Mouse (Mus musculus) CH12.LX (cell line): Measurements from ENCODE around the gene Ncoa3. TPM values are rescaled to one million over a fixed set of nuclear protein-coding genes. Genes with fewer than 3 reads are reported as not detected.

Source experiments
- DNase-seq: peaks from one replicate; pipeline ENCODE4 v3.0.0-alpha.2; 2013; ENCODE audit errors: extremely low read depth
- H3K27ac ChIP-seq: 2 replicates; pipeline ENCODE4 v1.5.1; 2012; ENCODE audit warnings: low read depth, mild to moderate bottlenecking, control low read depth, moderate library complexity; ENCODE audit not compliant: insufficient read depth
- H3K27me3 ChIP-seq: replicated peaks from 2 replicates; pipeline ENCODE3; 2012; ENCODE audit warnings: inconsistent platforms
- H3K36me3 ChIP-seq, 2 experiments: replicated peaks in 1 of 2; 2 replicates each; pipeline versions ENCODE3 to v1.6.1; 2012; ENCODE audit warnings: inconsistent platforms in 1 of 2, low read length in 1 of 2, mild to moderate bottlenecking in 1 of 2, mixed read lengths in 1 of 2, moderate library complexity in 1 of 2; ENCODE audit not compliant: control insufficient read depth in 1 of 2, insufficient read depth in 1 of 2
- H3K4me1 ChIP-seq, 2 experiments: 2 replicates each; pipeline ENCODE4 v1.6.1; 2012; ENCODE audit warnings: inconsistent platforms in 1 of 2, moderate library complexity in 1 of 2; ENCODE audit not compliant: insufficient read depth in 2 of 2, control insufficient read depth in 1 of 2
- H3K4me2 ChIP-seq: 2 replicates; pipeline ENCODE4 v1.6.1; 2012; ENCODE audit warnings: low read depth, mild to moderate bottlenecking, control low read depth; ENCODE audit not compliant: poor library complexity, insufficient read depth, severe bottlenecking
- H3K4me3 ChIP-seq, 3 experiments: fragments of 150-350 bp in 1 of 3; sonication (generic) in 1 of 3; replicated peaks in 1 of 3; 2 replicates each; pipeline versions ENCODE3 to v1.5.1; 2011 to 2012; ENCODE audit warnings: low read depth in 2 of 3, low read length in 2 of 3, mild to moderate bottlenecking in 2 of 3, moderate library complexity in 2 of 3, control low read depth in 1 of 3, improper control_type of control experiment in 1 of 3, inconsistent platforms in 1 of 3, mixed read lengths in 1 of 3; ENCODE audit not compliant: poor library complexity in 1 of 3
- H3K79me2 ChIP-seq: replicated peaks from 2 replicates; pipeline ENCODE4 v1.6.1; 2012; ENCODE audit warnings: mild to moderate bottlenecking, moderate library complexity; ENCODE audit not compliant: control insufficient read depth, poor library complexity, insufficient read depth, severe bottlenecking; ENCODE audit errors: extremely low read depth
- H3K9ac ChIP-seq: 2 replicates; pipeline ENCODE4 v1.6.1; 2012; ENCODE audit warnings: low read depth, mild to moderate bottlenecking, control low read depth, moderate library complexity; ENCODE audit not compliant: insufficient read depth
- H3K9me3 ChIP-seq: replicated peaks from 2 replicates; pipeline ENCODE3; 2012; ENCODE audit warnings: low read length, inconsistent platforms, mixed read lengths
- CTCF ChIP-seq, 2 experiments: IDR thresholded peaks in 1 of 2; conservative IDR thresholded peaks in 1 of 2; 2 replicates each; pipeline ENCODE4 v1.5.1; 2011 to 2012; ENCODE audit warnings: low read depth in 2 of 2, low read length in 2 of 2, improper control_type of control experiment in 1 of 2, inconsistent platforms in 1 of 2, mild to moderate bottlenecking in 1 of 2, moderate library complexity in 1 of 2
- ETS1 ChIP-seq: conservative IDR thresholded peaks from 2 replicates; pipeline ENCODE4 v1.6.1; 2012; ENCODE audit warnings: low read depth, mild to moderate bottlenecking, inconsistent platforms, low read length, improper control_type of control experiment, moderate library complexity
- GABPA ChIP-seq: IDR thresholded peaks from 2 replicates; pipeline ENCODE4 v1.6.1; 2012; ENCODE audit warnings: low read depth, low read length, improper control_type of control experiment, inconsistent platforms; ENCODE audit not compliant: insufficient replicate concordance
- IRF4 ChIP-seq: IDR thresholded peaks from 2 replicates; pipeline ENCODE4 v1.6.1; 2014; ENCODE audit warnings: low read depth, mild to moderate bottlenecking, inconsistent platforms, low read length, improper control_type of control experiment
- KAT2A ChIP-seq: IDR thresholded peaks from 2 replicates; pipeline ENCODE4 v1.6.1; 2012; ENCODE audit warnings: low read length, improper control_type of control experiment, inconsistent platforms; ENCODE audit not compliant: insufficient replicate concordance
- MYC ChIP-seq: IDR thresholded peaks from 2 replicates; pipeline ENCODE4 v1.6.1; 2011; ENCODE audit warnings: low read depth, mild to moderate bottlenecking, improper control_type of control experiment, low read length
- NRF1 ChIP-seq: IDR thresholded peaks from 2 replicates; pipeline ENCODE4 v1.6.1; 2014; ENCODE audit warnings: low read depth, mild to moderate bottlenecking, inconsistent platforms, low read length, improper control_type of control experiment, moderate library complexity
- PAX5 ChIP-seq: IDR thresholded peaks from 2 replicates; pipeline ENCODE4 v1.6.1; 2012; ENCODE audit warnings: low read length, inconsistent platforms, mixed read lengths
- POLR2A ChIP-seq: IDR thresholded peaks from 2 replicates; pipeline ENCODE4 v1.6.1; 2011; ENCODE audit warnings: low read depth, mild to moderate bottlenecking, improper control_type of control experiment, low read length
- POLR2AphosphoS2 ChIP-seq: IDR thresholded peaks from 2 replicates; pipeline ENCODE4 v1.6.1; 2011; ENCODE audit warnings: low read depth, low read length, improper control_type of control experiment
- TBP ChIP-seq: conservative IDR thresholded peaks from 2 replicates; pipeline ENCODE4 v1.6.1; 2011; ENCODE audit warnings: low read depth, low read length, improper control_type of control experiment
- TCF12 ChIP-seq: IDR thresholded peaks from 2 replicates; pipeline ENCODE4 v1.6.1; 2014; ENCODE audit warnings: low read depth, mild to moderate bottlenecking, inconsistent platforms, low read length, improper control_type of control experiment
- USF2 ChIP-seq: conservative IDR thresholded peaks from 2 replicates; pipeline ENCODE4 v1.6.1; 2011; ENCODE audit warnings: low read depth, low read length, improper control_type of control experiment
- ZC3H11A ChIP-seq: IDR thresholded peaks from 2 replicates; pipeline ENCODE4 v1.6.1; 2012; ENCODE audit warnings: low read depth, mild to moderate bottlenecking, inconsistent platforms, low read length, improper control_type of control experiment
- ZKSCAN1 ChIP-seq: IDR thresholded peaks from 2 replicates; pipeline ENCODE4 v1.6.1; 2012; ENCODE audit warnings: low read depth, inconsistent platforms, low read length, improper control_type of control experiment, borderline replicate concordance
- ZNF384 ChIP-seq: IDR thresholded peaks from 2 replicates; pipeline ENCODE4 v1.6.1; 2012; ENCODE audit warnings: low read depth, low read length, improper control_type of control experiment, inconsistent platforms
- dilution Hi-C: fragments of 300-500 bp; cut with MboI; formaldehyde crosslinking; loops from 2 replicates; pipeline ENCODE4 v1.14.3; 2020; ENCODE audit warnings: low sequenced_read_pairs; ENCODE audit not compliant: extremely low pct_unique_long_range_greater_than_20kb, extremely low pct_ligation_motif_present
- in situ Hi-C: fragments of 300-500 bp; cut with MboI; formaldehyde crosslinking; loops from 3 replicates; pipeline ENCODE4 v1.14.3; 2019; ENCODE audit warnings: low sequenced_read_pairs, low pct_ligation_motif_present, low pct_unique_long_range_greater_than_20kb, mixed read lengths
- polyA plus RNA-seq: library from polyadenylated mRNA; unstranded; fragments of >175 nt; gene quantifications from 2 replicates; pipeline ENCODE4 v1.2.1, GENCODE M21; 2012; ENCODE audit warnings: low read depth; ENCODE audit not compliant: insufficient read length
- total RNA-seq, 2 experiments: library from RNA; depleted of rRNA; stranded (reverse); fragments of 300-350 nt in 1 of 2; fragments of >200 nt in 1 of 2; gene quantifications; 2 replicates each; pipeline ENCODE4 v1.2.3; 2012 to 2014

Gene Ncoa3
- total and polyA plus RNA-seq, 3 experiments: 13.4 to 21.9 (median 17.1) TPM

GRCm38 (mm10) chr2:165964121-165964520 is 28.3 kb upstream of the Ncoa3 start:
- Histone ChIP-seq H3K79me2 (no peaks in the 10 kb centered on the region), H3K4me3 (no peak overlapping the region), H3K9ac (no peak overlapping the region), H3K27me3 (no peaks in the 10 kb centered on the region), H3K9me3 (no peaks in the 10 kb centered on the region), H3K4me2 (no peak overlapping the region), H3K36me3 (no peaks in the 10 kb centered on the region), H3K4me1 (peaks cover 5 to 21% of the 10 kb centered on the region in 2 experiments; a peak in 2 of 4 replicates), H3K27ac (no peak overlapping the region)
- dilution Hi-C loops: no loop called here
- no peak for DNase-seq
- in situ Hi-C loops: no loop called here
- TF ChIP-seq GABPA: no peak
- no peak for TF ChIP-seq POLR2AphosphoS2
- TF ChIP-seq USF2: no peak
- no peak for TF ChIP-seq PAX5
- no peak for TF ChIP-seq IRF4
- no peak for TF ChIP-seq TCF12
- no peak for TF ChIP-seq ZKSCAN1
- no peak for TF ChIP-seq NRF1
- no peak for TF ChIP-seq ETS1
- TF ChIP-seq KAT2A: no peak
- TF ChIP-seq ZC3H11A: no peak

- Histone ChIP-seq H3K36me3 (no peaks in the 10 kb centered on the region), H3K4me2 (no peak overlapping the region), H3K27me3 (no peaks in the 10 kb centered on the region)
- no peak for TF ChIP-seq TBP
- peak in 1 of 2 experiments; percentile 13; a peak in 1 of 4 replicates for TF ChIP-seq CTCF (conservative IDR thresholded peaks at IDR 0.05 in 1 of 2, IDR thresholded peaks at IDR 0.05 in 1 of 2; ENCODE audit: low read depth in 2 of 2, low read length in 2 of 2)
- TF ChIP-seq, all 38 proteins: peak for 1
- no peak overlapping the region for H3K9ac ChIP-seq
- H3K79me2 ChIP-seq: no peaks in the 10 kb centered on the region
- in situ Hi-C loops (no loop called here), dilution Hi-C loops (no loop called here)
- no peak overlapping the region for H3K4me3 ChIP-seq
- H3K27ac ChIP-seq: no peak overlapping the region
- no peaks in the 10 kb centered on the region for H3K9me3 ChIP-seq
- H3K4me1 ChIP-seq: peaks cover 13 to 42% of the 10 kb centered on the region in 2 experiments
- DNase-seq: no peak
Observed at GRCm38 (mm10) chr2:165967076-165967475, 25.4 kb upstream of the Ncoa3 start.

- no peak overlapping the region for H3K4me3 ChIP-seq
- no peaks in the 10 kb centered on the region for H3K36me3 ChIP-seq
- in situ Hi-C loops (no loop called here), dilution Hi-C loops (no loop called here)
- TF ChIP-seq ETS1 (no peak), MYC (no peak), POLR2A (no peak), USF2 (no peak), ZNF384 (peak; percentile 56)
- DNase-seq: peak; percentile 54
- peaks cover 21 to 51% of the 10 kb centered on the region in 2 experiments for H3K4me1 ChIP-seq
- no peaks in the 10 kb centered on the region for H3K9me3 ChIP-seq
- H3K79me2 ChIP-seq: no peaks in the 10 kb centered on the region
- no peaks in the 10 kb centered on the region for H3K27me3 ChIP-seq
- no peak overlapping the region for H3K9ac ChIP-seq
- H3K4me2 ChIP-seq: no peak overlapping the region
- H3K27ac ChIP-seq: no peak overlapping the region
Observed at GRCm38 (mm10) chr2:165967823-165968555, 24.4 kb upstream of the Ncoa3 start.
